Mouse (Mus musculus) cerebellum, postnatal 10 days (tissue): ENCODE data around the gene Timmdc1.

Experiments used
- DNase-seq, 2 experiments: peaks; one replicate each; pipeline ENCODE4 v3.0.0; 2021; ENCODE audit warnings: mixed read lengths in 2 of 2

Timmdc1 gene

GRCm38 (mm10) chr16:38522129-38523084, at the start of gene Timmdc1:
Timmdc1 (minus strand) TSS chr16:38522663.
- peak; percentile 98 for DNase-seq

- DNase-seq = no peak
Observed at GRCm38 (mm10) chr16:38571481-38571880, 49.0 kb upstream of the Timmdc1 start.

- DNase-seq = no peak
Observed at GRCm38 (mm10) chr16:38568192-38568591, 45.7 kb upstream of the Timmdc1 start.

GRCm38 (mm10) chr16:38563516-38563915, 41.1 kb upstream of the Timmdc1 start:
- DNase-seq = no peak

- DNase-seq = no peak
Observed at GRCm38 (mm10) chr16:38562968-38563327, 40.5 kb upstream of the Timmdc1 start.

- peak; percentile 98 for DNase-seq
Observed at GRCm38 (mm10) chr16:38562131-38562967, 39.9 kb upstream of the Timmdc1 start.

- DNase-seq = no peak
Observed at GRCm38 (mm10) chr16:38558221-38558748, 35.8 kb upstream of the Timmdc1 start, which contains the start of gene Tmem39a. Tmem39a (plus strand) TSS chr16:38558698.

GRCm38 (mm10) chr16:38555988-38556387, 33.5 kb upstream of the Timmdc1 start:
- DNase-seq = no peak

GRCm38 (mm10) chr16:38549479-38550396, 27.3 kb upstream of the Timmdc1 start, which contains the start of gene Poglut1:
Poglut1 (minus strand) TSS chr16:38550258.
- peak; percentile 91 to 93 for DNase-seq

GRCm38 (mm10) chr16:38548000-38548399, 25.5 kb upstream of the Timmdc1 start:
- DNase-seq = no peak

- no peak for DNase-seq
Observed at GRCm38 (mm10) chr16:38538716-38539380, 16.4 kb upstream of the Timmdc1 start.

GRCm38 (mm10) chr16:38536544-38537146, 14.2 kb upstream of the Timmdc1 start:
- peak; percentile 81 to 84 for DNase-seq

GRCm38 (mm10) chr16:38526264-38526663, 3.8 kb upstream of the Timmdc1 start:
- DNase-seq = no peak

- DNase-seq = peak in 1 of 2 experiments; percentile 10
Observed at GRCm38 (mm10) chr16:38521211-38521987, 1.1 kb downstream of the Timmdc1 start.

- no peak for DNase-seq
Observed at GRCm38 (mm10) chr16:38519140-38519539, 3.3 kb downstream of the Timmdc1 start.

GRCm38 (mm10) chr16:38510846-38511245, 11.6 kb downstream of the Timmdc1 start:
- no peak for DNase-seq

GRCm38 (mm10) chr16:38506041-38506634, 16.3 kb downstream of the Timmdc1 start:
- peak; percentile 77 to 85 for DNase-seq

- no peak for DNase-seq
Observed at GRCm38 (mm10) chr16:38503528-38503927, 18.9 kb downstream of the Timmdc1 start.

GRCm38 (mm10) chr16:38502469-38502868, 20.0 kb downstream of the Timmdc1 start:
- no peak for DNase-seq
